Mouse (Mus musculus): ENCODE measurements around the gene Mfsd2b. TPM values are rescaled to one million over a fixed set of nuclear protein-coding genes. Genes with fewer than 3 reads are reported as not detected.

Gene Mfsd2b
- polyA plus RNA-seq, 1 experiment = 0.07 TPM

- Histone ChIP-seq H3ac (ENCODE audit: control insufficient read depth, insufficient read length) (no peak overlapping the region), H3K36me3 (ENCODE audit: control insufficient read depth, insufficient read depth) (peaks cover 3% of the 10 kb centered on the region)
- TF ChIP-seq MYOD1 (IDR thresholded peaks at IDR 0.05; ENCODE audit: control insufficient read depth in 1 of 3, insufficient read length in 2 of 3, low read depth in 2 of 3) = no peak
These were observed 7.9 kb upstream of the Mfsd2b start for GRCm38 (mm10) chr12:4882086-4882485.

GRCm38 (mm10) chr12:4879048-4879447, 4.9 kb upstream of the Mfsd2b start:
- no peaks in the 10 kb centered on the region for H3K79me2 ChIP-seq (ENCODE audit: control insufficient read depth, insufficient read depth)
- TF ChIP-seq E2F4 (IDR thresholded peaks at IDR 0.05; ENCODE audit: insufficient read depth) (no peak), MYOG (IDR thresholded peaks at IDR 0.05; ENCODE audit: control insufficient read depth in 1 of 3, insufficient read depth in 1 of 3, insufficient read length in 2 of 3, low read depth in 2 of 3) (no peak), TCF12 (IDR thresholded peaks at IDR 0.05; ENCODE audit: insufficient read depth, poor library complexity, severe bottlenecking) (no peak), MAX (IDR thresholded peaks at IDR 0.05; ENCODE audit: low read depth) (no peak), POLR2A (IDR thresholded peaks at IDR 0.05; ENCODE audit: insufficient read length, low read depth) (no peak), REST (IDR thresholded peaks at IDR 0.05; ENCODE audit: insufficient read depth, insufficient read length) (no peak), TCF3 (IDR thresholded peaks at IDR 0.05; ENCODE audit: insufficient read length, low read depth) (no peak), MYOD1 (IDR thresholded peaks at IDR 0.05; ENCODE audit: control insufficient read depth in 1 of 3, insufficient read length in 2 of 3, low read depth in 2 of 3) (no peak), CEBPB (IDR thresholded peaks at IDR 0.05; ENCODE audit: insufficient read depth, poor library complexity, severe bottlenecking) (no peak), USF1 (IDR thresholded peaks at IDR 0.05; ENCODE audit: low read depth) (no peak)
- H3K4me3 ChIP-seq = no peak overlapping the region
- no peaks in the 10 kb centered on the region for H3K36me3 ChIP-seq (ENCODE audit: control insufficient read depth, insufficient read depth)
- no peak overlapping the region for H3ac ChIP-seq (ENCODE audit: control insufficient read depth, insufficient read length)
- H3K4me2 ChIP-seq (ENCODE audit: low read depth) = no peak overlapping the region
- no peaks in the 10 kb centered on the region for H3K27me3 ChIP-seq (ENCODE audit: control insufficient read depth, insufficient read depth, insufficient read length)

More at GRCm38 (mm10) chr12:4882086-4882485, 7.9 kb upstream of the Mfsd2b start:
- Histone ChIP-seq H3K79me2 (ENCODE audit: control insufficient read depth, insufficient read depth) (no peaks in the 10 kb centered on the region), H3K27me3 (ENCODE audit: control insufficient read depth, insufficient read depth, insufficient read length) (no peaks in the 10 kb centered on the region), H3K4me2 (ENCODE audit: low read depth) (no peak overlapping the region), H3K4me3 (no peak overlapping the region)

- Histone ChIP-seq H3K4me3 (no peak overlapping the region), H3ac (ENCODE audit: control insufficient read depth, insufficient read length) (no peak overlapping the region), H3K79me2 (ENCODE audit: control insufficient read depth, insufficient read depth) (no peaks in the 10 kb centered on the region), H3K4me2 (ENCODE audit: low read depth) (no peak overlapping the region), H3K36me3 (ENCODE audit: control insufficient read depth, insufficient read depth) (no peaks in the 10 kb centered on the region), H3K27me3 (ENCODE audit: control insufficient read depth, insufficient read depth, insufficient read length) (no peaks in the 10 kb centered on the region)
- TF ChIP-seq TCF12 (IDR thresholded peaks at IDR 0.05; ENCODE audit: insufficient read depth, poor library complexity, severe bottlenecking) = no peak
- TF ChIP-seq USF1 (IDR thresholded peaks at IDR 0.05; ENCODE audit: low read depth) = no peak
- no peak for TF ChIP-seq REST (IDR thresholded peaks at IDR 0.05; ENCODE audit: insufficient read depth, insufficient read length)
- peak in 2 of 3 experiments; percentile 39 to 69 for TF ChIP-seq MYOD1 (IDR thresholded peaks at IDR 0.05; ENCODE audit: control insufficient read depth in 1 of 3, insufficient read length in 2 of 3, low read depth in 2 of 3)
- TF ChIP-seq MYOG (IDR thresholded peaks at IDR 0.05; ENCODE audit: control insufficient read depth in 1 of 3, insufficient read depth in 1 of 3, insufficient read length in 2 of 3, low read depth in 2 of 3) = peak in 1 of 3 experiments; percentile 35
These were observed 4.2 kb upstream of the Mfsd2b start for GRCm38 (mm10) chr12:4878296-4878783.

GRCm38 (mm10) chr12:4875623-4876022, 1.5 kb upstream of the Mfsd2b start:
- Histone ChIP-seq H3K27me3 (ENCODE audit: control insufficient read depth, insufficient read depth, insufficient read length) (no peaks in the 10 kb centered on the region), H3K79me2 (ENCODE audit: control insufficient read depth, insufficient read depth) (no peaks in the 10 kb centered on the region), H3K36me3 (ENCODE audit: control insufficient read depth, insufficient read depth) (no peaks in the 10 kb centered on the region), H3K4me3 (no peak overlapping the region), H3ac (ENCODE audit: control insufficient read depth, insufficient read length) (no peak overlapping the region), H3K4me2 (ENCODE audit: low read depth) (no peak overlapping the region)
- TF ChIP-seq POLR2A (IDR thresholded peaks at IDR 0.05; ENCODE audit: insufficient read length, low read depth) (no peak), MYOG (IDR thresholded peaks at IDR 0.05; ENCODE audit: control insufficient read depth in 1 of 3, insufficient read depth in 1 of 3, insufficient read length in 2 of 3, low read depth in 2 of 3) (no peak), POLR2AphosphoS2 (IDR thresholded peaks at IDR 0.05; ENCODE audit: insufficient read length, low read depth) (no peak), TCF3 (IDR thresholded peaks at IDR 0.05; ENCODE audit: insufficient read length, low read depth) (no peak), MYOD1 (IDR thresholded peaks at IDR 0.05; ENCODE audit: control insufficient read depth in 1 of 3, insufficient read length in 2 of 3, low read depth in 2 of 3) (no peak), USF1 (IDR thresholded peaks at IDR 0.05; ENCODE audit: low read depth) (no peak), SRF (IDR thresholded peaks at IDR 0.05; ENCODE audit: control insufficient read depth, insufficient read length, low read depth) (no peak), E2F4 (IDR thresholded peaks at IDR 0.05; ENCODE audit: insufficient read depth) (no peak)

- Histone ChIP-seq H3K4me3 (no peak overlapping the region), H3K36me3 (ENCODE audit: control insufficient read depth, insufficient read depth) (no peaks in the 10 kb centered on the region), H3K4me2 (ENCODE audit: low read depth) (peak overlapping the region; percentile 74), H3ac (ENCODE audit: control insufficient read depth, insufficient read length) (no peak overlapping the region), H3K79me2 (ENCODE audit: control insufficient read depth, insufficient read depth) (no peaks in the 10 kb centered on the region), H3K27me3 (ENCODE audit: control insufficient read depth, insufficient read depth, insufficient read length) (no peaks in the 10 kb centered on the region)
- no peak for TF ChIP-seq TCF3 (IDR thresholded peaks at IDR 0.05; ENCODE audit: insufficient read length, low read depth)
- TF ChIP-seq POLR2A (IDR thresholded peaks at IDR 0.05; ENCODE audit: insufficient read length, low read depth) = no peak
- TF ChIP-seq MAX (IDR thresholded peaks at IDR 0.05; ENCODE audit: low read depth) = no peak
- no peak for TF ChIP-seq POLR2AphosphoS2 (IDR thresholded peaks at IDR 0.05; ENCODE audit: insufficient read length, low read depth)
- no peak for TF ChIP-seq REST (IDR thresholded peaks at IDR 0.05; ENCODE audit: insufficient read depth, insufficient read length)
- no peak for TF ChIP-seq E2F4 (IDR thresholded peaks at IDR 0.05; ENCODE audit: insufficient read depth)
These were observed 628 bp downstream of the Mfsd2b start for GRCm38 (mm10) chr12:4873531-4873930.
